Mouse (Mus musculus): ENCODE data around the gene Pi4k2a. TPM values are rescaled to one million over a fixed set of nuclear protein-coding genes. Genes with fewer than 3 reads are reported as not detected.

Gene Pi4k2a
- total RNA-seq, 2 experiments from 2014 or later, result 17.2 to 20.6 TPM

- DNase-seq, result peak; percentile 74 to 75
- intact Hi-C loops (cut with DNase I), result loop anchor here (5.0 kb wide), 1 partner anchor 111 kb away; the partner anchor contains the start of gene Ankrd2
Observed at GRCm38 (mm10) chr19:42147769-42148568, 57.7 kb downstream of the Pi4k2a start.

DNA sequence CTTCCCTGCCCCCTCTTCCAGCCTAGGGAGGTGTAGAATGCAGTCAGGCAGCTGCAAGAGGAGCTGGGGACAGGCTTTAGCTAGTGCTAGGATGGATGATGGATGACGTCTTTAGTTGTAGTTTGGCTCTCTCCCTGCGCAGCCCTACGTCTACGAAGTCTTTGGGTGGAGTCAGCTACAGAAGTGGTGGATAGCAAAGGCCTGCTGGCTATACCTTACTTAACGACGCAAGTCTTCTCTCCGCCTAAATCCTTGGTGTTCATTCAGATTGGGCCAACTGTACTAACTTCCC lies 58.2 kb downstream of the Pi4k2a start:
- intact Hi-C loops (cut with DNase I), result loop anchor here (5.0 kb wide), 1 partner anchor 111 kb away; the partner anchor contains the start of gene Ankrd2
- no peak for DNase-seq

DNA sequence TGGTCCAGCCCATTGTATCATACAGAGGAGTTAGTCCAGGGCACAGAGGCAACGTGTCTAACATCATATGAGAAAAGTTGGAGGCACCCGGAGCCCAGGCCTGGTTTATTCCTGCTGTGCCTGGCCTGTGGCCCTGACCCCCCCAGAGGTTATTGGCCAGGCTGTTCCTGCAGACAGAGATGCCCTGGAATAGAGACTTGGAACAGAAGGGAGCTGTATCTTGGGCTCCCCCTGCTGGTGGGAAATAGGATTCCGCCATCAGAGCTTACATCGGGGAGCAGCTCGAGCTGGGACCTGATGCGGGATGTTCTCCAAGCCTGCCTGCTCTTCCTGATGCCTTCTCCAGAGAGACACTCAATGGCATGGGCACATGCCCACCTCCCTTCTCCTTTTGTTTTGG lies 61.7 kb downstream of the Pi4k2a start:
- peak; percentile 86 to 93 for DNase-seq
- intact Hi-C loops (cut with DNase I), result no loop called here

DNA sequence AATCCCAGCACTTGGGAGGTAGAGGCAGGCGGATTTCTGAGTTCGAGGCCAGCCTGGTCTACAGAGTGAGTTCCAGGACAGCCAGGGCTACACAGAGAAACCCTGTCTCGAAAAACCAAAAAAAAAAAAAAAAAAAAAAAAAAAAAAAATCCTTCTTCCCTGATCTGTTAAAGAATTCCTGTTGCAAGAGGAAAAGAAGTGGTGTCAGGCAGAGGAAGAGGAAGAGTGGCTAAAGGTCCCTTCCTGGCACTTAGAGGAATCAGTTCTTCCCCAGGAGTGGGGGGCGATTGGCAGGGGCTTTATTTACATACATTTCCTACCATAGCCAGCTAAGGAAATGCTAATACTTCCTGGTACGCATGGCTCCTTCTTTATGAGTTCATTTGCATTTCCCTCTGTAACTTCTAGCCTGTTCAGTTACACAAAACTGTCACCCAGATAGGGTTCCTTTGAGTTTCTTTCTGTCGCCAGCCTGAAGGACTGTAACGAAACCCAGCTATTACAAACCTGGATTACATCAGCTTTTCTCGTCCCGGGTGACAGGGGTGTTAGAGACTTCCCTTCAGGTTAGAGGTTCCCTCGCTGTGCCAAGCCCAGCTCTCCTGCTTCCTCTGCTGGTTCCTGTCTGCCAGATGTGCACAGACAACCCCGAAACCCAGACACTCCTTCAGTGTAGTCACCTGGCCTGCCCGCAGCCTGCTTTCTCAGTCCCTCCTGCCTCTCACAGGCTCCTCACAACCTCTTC lies 67.4 kb downstream of the Pi4k2a start:
- no peak for DNase-seq
- intact Hi-C loops (cut with DNase I), result no loop called here

DNA sequence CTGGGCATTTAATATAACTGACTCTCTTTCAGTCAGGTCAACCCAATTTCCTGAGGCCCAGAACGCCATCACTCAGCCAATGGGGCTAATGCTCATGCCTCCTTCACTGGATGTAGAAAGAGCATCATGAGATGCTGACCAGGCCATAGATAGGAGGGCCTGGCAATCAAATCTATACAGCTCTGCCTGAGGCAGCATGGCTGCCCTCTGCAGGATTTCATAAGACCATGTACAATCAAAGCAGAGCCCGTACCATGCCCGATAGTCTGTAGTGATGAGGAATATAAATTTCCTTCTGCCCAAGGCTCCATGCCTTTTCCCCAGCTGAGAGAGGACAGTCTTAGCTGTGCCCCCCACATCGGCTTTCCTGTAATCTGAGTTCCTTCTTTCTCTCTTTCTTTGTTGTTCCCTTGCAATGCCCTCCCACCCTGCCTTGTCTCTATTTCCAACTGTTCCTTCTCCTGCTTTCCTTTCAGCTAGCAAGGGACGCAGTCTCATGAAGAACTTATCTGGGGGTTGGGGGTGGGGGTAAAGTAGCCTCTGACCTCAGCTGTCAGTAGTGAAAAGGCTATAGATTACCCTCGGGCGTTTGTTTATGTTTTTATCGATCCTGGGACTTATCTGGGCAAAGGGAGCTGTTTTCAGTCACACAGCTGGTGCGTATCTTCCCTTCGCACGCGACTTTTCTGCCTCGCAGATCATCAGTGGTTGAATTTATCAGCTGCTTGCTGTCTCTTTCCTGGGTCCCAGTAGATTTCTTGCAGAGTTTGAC lies 68.2 kb downstream of the Pi4k2a start:
- intact Hi-C loops (cut with DNase I), result no loop called here
- no peak for DNase-seq

DNA sequence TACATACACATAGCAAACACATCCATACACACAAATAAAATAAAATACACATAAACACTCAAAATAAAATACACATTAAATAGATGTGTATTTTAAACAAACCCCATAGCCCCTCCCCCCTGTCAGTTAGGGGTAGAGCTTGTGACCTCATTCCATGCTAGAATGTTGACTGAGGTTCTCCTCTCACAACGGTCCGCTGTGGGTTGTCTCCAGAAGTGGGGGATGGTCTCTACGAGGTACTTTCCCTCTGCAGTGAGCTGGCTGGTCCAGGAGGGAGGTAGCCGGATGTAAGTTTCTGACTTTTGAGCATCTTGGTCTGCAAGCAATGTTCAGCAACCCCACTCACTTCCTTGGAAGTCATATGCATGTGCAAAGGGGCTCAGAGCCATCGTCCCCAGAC lies 73.5 kb downstream of the Pi4k2a start, which contains the start of gene Zfyve27:
TSS of gene Zfyve27 (plus strand) at position 188 of the 400 bp plus-strand sequence.
- intact Hi-C loops (cut with DNase I), result no loop called here

GRCm38 (mm10) chr19:42164188-42164587 lies 73.9 kb downstream of the Pi4k2a start:
- no peak for DNase-seq
- intact Hi-C loops (cut with DNase I), result no loop called here

More for the DNA sequence above, 73.5 kb downstream of the Pi4k2a start, which contains the start of gene Zfyve27:
- no peak for DNase-seq

- intact Hi-C loops (cut with DNase I), result loop anchor here (1.0 to 5.0 kb wide), 2 partner anchors 22 to 129 kb away; partner anchors contain the start of gene Ankrd2
- peak; percentile 89 to 95 for DNase-seq
Observed at GRCm38 (mm10) chr19:42166130-42166529, 75.9 kb downstream of the Pi4k2a start.

DNA sequence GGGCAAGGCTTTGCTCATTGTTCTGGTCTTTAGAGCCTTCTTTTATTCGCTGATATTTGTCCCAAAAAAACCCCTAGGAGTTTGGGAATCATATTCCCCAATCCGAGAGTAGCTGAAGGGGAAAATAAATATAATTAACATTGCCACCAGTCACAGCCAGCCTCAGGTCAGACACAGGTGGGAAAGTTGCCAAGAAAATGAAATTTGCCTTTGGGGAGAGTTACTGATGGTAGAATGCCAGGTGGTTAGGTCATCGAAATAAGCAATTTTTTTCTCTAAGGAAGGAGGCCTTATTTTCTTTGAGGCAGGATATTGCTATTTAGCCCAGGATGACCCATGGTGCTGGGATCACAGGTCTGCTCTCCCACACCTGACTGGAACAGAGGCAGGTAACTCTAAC lies 76.5 kb downstream of the Pi4k2a start:
- DNase-seq, result no peak
- intact Hi-C loops (cut with DNase I), result loop anchor here (1.0 to 5.0 kb wide), 2 partner anchors 22 to 129 kb away; partner anchors contain the start of gene Ankrd2

DNA sequence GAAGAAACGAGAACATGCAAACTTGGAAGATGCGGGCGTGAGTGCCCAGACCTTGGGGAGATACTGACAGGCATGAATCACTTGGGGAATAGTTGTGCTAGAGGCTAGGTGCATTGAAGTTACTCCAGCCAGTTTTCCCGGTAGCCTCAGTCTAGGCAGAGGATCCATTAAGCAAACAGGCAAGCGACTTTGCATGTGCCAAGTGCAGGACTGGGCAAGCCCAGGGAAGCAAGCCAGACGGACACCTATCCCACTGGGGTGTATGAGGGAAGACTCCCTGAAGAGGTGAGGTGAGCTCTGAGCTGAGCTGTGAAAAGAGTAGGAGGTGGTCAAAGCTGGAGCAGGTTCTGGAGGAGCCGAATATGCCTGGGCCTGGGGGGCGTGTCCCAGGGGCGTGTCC lies 77.2 kb downstream of the Pi4k2a start:
- no peak for DNase-seq
- intact Hi-C loops (cut with DNase I), result loop anchor here (5.0 kb wide), 1 partner anchor 130 kb away; the partner anchor contains the start of gene Ankrd2

DNA sequence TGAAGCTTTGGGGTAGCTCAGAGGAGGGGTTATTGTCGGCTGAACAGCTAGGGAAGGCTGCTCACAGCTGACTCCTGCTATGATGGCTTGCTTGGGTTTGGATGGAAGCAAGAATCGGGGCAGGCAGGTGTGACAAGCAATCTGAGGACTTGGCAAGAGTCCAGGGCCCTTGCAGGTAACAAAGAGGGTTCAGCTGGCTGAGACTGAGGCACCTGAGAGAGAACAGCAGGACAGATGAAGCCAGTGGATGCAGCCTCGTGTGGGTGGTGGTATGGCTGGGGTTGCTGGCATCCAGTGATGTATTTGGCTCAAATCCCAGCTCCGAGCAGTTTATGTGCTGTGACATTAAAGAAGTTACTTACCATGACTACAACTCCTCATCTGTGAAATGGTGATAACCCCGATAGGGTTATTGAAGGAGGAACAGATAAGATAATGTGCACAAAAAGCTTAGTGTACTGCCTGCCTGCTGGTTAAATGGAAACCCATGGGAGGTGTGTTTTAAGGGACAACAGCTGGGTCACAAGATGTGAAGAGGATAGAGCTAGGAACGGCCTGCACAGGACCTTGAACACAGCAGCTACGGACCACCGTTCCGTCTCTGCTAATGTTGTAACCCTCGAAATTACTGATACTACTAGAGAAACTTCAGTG lies 79.2 kb downstream of the Pi4k2a start:
- no peak for DNase-seq
- intact Hi-C loops (cut with DNase I), result loop anchor here (5.0 kb wide), 1 partner anchor 132 kb away; the partner anchor contains the start of gene Ankrd2

GRCm38 (mm10) chr19:42170025-42170969 lies 80.0 kb downstream of the Pi4k2a start:
- DNase-seq, result peak; percentile 93 to 94
- intact Hi-C loops (cut with DNase I), result no loop called here

Other genes with a start within 250 kb of the Pi4k2a start
- gene Frat2, start 242.3 kb upstream of the Pi4k2a start, total RNA-seq (2021), result 1 to 10 TPM; 5.9 to 6.6 TPM
- 10 to 100 TPM; 10.7 to 12.9 TPM for gene Rrp12, start 194.3 kb upstream of the Pi4k2a start, total RNA-seq (2021)
- 100 to 1,000 TPM; 115 to 131 TPM for gene Pgam1, start 178.5 kb upstream of the Pi4k2a start, total RNA-seq (2021)
- 10 to 100 TPM; 11.3 to 13.4 TPM for gene Exosc1, start 157.0 kb upstream of the Pi4k2a start, total RNA-seq (2021)
- gene Zdhhc16, start 157.0 kb upstream of the Pi4k2a start, total RNA-seq (2021), result 10 to 100 TPM; 19.9 to 20.9 TPM
- gene Mms19, start 109.3 kb upstream of the Pi4k2a start, total RNA-seq (2021), result 10 to 100 TPM; 16.7 to 21.2 TPM
- gene Ubtd1, start 108.7 kb upstream of the Pi4k2a start, total RNA-seq (2021), result 10 to 100 TPM; 25.9 to 28.0 TPM
- gene Ankrd2, start 54.5 kb upstream of the Pi4k2a start, total RNA-seq (2021), result not detected
- 1 to 10 TPM; 1.4 to 2.3 TPM for gene Hoga1, start 44.9 kb upstream of the Pi4k2a start, total RNA-seq (2021)
- under 1 TPM in 1 of 2 experiments, not detected in 1; 0.32 TPM for gene 4933411K16Rik, start 38.2 kb upstream of the Pi4k2a start, total RNA-seq (2021)
- gene Morn4, start 4.1 kb upstream of the Pi4k2a start, total RNA-seq (2021), result 1 to 10 TPM; 4.5 to 5.3 TPM
- 10 to 100 TPM; 10.8 to 11.7 TPM for gene Avpi1, start 38.6 kb downstream of the Pi4k2a start, total RNA-seq (2021)
- 10 to 100 TPM; 21.6 to 23.8 TPM for gene Marveld1, start 56.9 kb downstream of the Pi4k2a start, total RNA-seq (2021)
- gene Zfyve27, start 73.5 kb downstream of the Pi4k2a start, total RNA-seq (2021), result 10 to 100 TPM; 24.6 to 26.5 TPM
- 1 to 10 TPM; 1.2 to 3.3 TPM for gene Sfrp5, start 111.8 kb downstream of the Pi4k2a start, total RNA-seq (2021)
- under 1 TPM; 0.49 to 0.50 TPM for gene Golga7b, start 157.1 kb downstream of the Pi4k2a start, total RNA-seq (2021)